Mouse (Mus musculus) megakaryocyte-erythroid progenitor cell, adult 5-6 weeks (primary cell): ENCODE measurements at regions not wholly inside any gene's neighbourhood (a gene's known extent, or its start where the extent isn't known, plus 50 kb on each side); places are given as distances from the start of the nearest gene placed in this dataset.

Experiments
- ATAC-seq: replicated peaks from 2 replicates; pipeline ENCODE4 v1.8.0; 2016; ENCODE audit warnings: mild to moderate bottlenecking, inconsistent platforms; ENCODE audit not compliant: severe bottlenecking, poor library complexity, low FRiP score, low TSS enrichment

GRCm38 (mm10) chr10:119001000-119001780, 131.2 kb upstream of the Dyrk2 start:
- ATAC-seq: no peak

GRCm38 (mm10) chr10:118998966-118999365, 129.0 kb upstream of the Dyrk2 start:
- ATAC-seq: no peak

GRCm38 (mm10) chr10:118997034-118997433, 127.0 kb upstream of the Dyrk2 start:
- ATAC-seq: no peak

- no peak for ATAC-seq
These were observed 124.0 kb upstream of the Dyrk2 start for GRCm38 (mm10) chr10:118993819-118994574.

- ATAC-seq: no peak
These were observed 121.2 kb upstream of the Dyrk2 start for GRCm38 (mm10) chr10:118991213-118991612.

GRCm38 (mm10) chr10:118990500-118990899, 120.5 kb upstream of the Dyrk2 start:
- ATAC-seq: no peak

- no peak for ATAC-seq
These were observed 119.8 kb upstream of the Dyrk2 start for GRCm38 (mm10) chr10:118989812-118990211.

GRCm38 (mm10) chr10:118988249-118988648, 118.2 kb upstream of the Dyrk2 start:
- ATAC-seq: no peak

- ATAC-seq: no peak
These were observed 114.6 kb upstream of the Dyrk2 start for GRCm38 (mm10) chr10:118984580-118984979.

- no peak for ATAC-seq
These were observed 111.4 kb upstream of the Dyrk2 start for GRCm38 (mm10) chr10:118981446-118981845.

- ATAC-seq: no peak
These were observed 109.3 kb upstream of the Dyrk2 start for GRCm38 (mm10) chr10:118979339-118979738.

- ATAC-seq: no peak
These were observed 108.3 kb upstream of the Dyrk2 start for GRCm38 (mm10) chr10:118978181-118978743.

- no peak for ATAC-seq
These were observed 106.4 kb upstream of the Dyrk2 start for GRCm38 (mm10) chr10:118976447-118976846.

- no peak for ATAC-seq
These were observed 105.8 kb upstream of the Dyrk2 start for GRCm38 (mm10) chr10:118975772-118976171.

- no peak for ATAC-seq
These were observed 103.3 kb upstream of the Dyrk2 start for GRCm38 (mm10) chr10:118973324-118973723.

- no peak for ATAC-seq
These were observed 102.6 kb upstream of the Dyrk2 start for GRCm38 (mm10) chr10:118972626-118973025.

- no peak for ATAC-seq
These were observed 100.6 kb upstream of the Dyrk2 start for GRCm38 (mm10) chr10:118970457-118971175.

- no peak for ATAC-seq
These were observed 91.7 kb upstream of the Dyrk2 start for GRCm38 (mm10) chr10:118961713-118962181.

- no peak for ATAC-seq
These were observed 90.1 kb upstream of the Dyrk2 start for GRCm38 (mm10) chr10:118960076-118960475.

GRCm38 (mm10) chr10:118959623-118960022, 89.6 kb upstream of the Dyrk2 start:
- ATAC-seq: no peak
